Mouse (Mus musculus): Measurements from ENCODE around the gene Gm1043. TPM values are rescaled to one million over a fixed set of nuclear protein-coding genes. Genes with fewer than 3 reads are reported as not detected.

Gm1043 gene
- polyA plus RNA-seq, 1 experiment from 2014 or later = not detected

DNA sequence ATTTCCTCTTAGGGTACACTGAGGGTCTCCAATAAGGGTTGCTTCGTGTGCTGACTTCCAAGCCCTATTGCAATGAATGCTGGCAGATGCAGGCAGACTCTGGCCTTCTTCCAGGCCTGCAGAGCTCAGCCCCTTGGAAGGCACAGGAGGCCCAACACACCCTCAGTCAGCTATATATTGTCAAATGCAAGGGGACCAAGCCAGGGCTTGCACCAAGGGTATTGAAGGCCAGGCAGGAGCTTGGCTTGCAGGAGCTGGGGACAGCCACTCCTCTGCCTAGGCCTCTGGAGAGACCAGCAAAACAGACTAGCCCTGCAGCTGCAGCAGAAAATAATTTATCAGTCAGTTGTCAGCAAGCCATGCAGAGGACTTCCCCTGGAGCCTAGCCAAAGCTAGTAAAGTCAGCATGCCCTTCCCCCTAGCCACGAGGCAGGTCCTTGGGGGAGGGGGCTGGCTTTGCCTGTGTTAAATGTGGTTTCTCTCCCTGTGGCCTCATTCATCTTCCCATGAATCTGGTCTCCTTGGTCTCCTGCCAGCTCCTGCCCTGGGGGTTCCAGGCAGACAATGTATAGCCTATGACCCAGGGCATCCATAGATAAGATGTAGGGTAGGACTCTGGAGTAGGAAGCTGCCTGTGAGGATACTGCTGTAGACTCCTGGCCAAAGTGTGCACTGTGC lies 113.0 kb downstream of the Gm1043 start:
- H3K4me1 ChIP-seq = peaks cover 45% of the 10 kb centered on the region
- no peaks in the 10 kb centered on the region for H3K36me3 ChIP-seq
- DNase-seq (ENCODE audit: low spot score) = peak; percentile 56
- no peaks in the 10 kb centered on the region for H3K9me3 ChIP-seq (replicated peaks)
- H3K27me3 ChIP-seq (ENCODE audit: low read depth, poor library complexity, severe bottlenecking) = peaks cover 15% of the 10 kb centered on the region; the same call in 1 of the 2 replicates
- H3K4me3 ChIP-seq = no peak overlapping the region
- peak overlapping the region; percentile 39; the same call in 1 of the 2 replicates for H3K27ac ChIP-seq
- 43% methylated on average over 2 of the region's 2 CpGs for WGBS

DNA sequence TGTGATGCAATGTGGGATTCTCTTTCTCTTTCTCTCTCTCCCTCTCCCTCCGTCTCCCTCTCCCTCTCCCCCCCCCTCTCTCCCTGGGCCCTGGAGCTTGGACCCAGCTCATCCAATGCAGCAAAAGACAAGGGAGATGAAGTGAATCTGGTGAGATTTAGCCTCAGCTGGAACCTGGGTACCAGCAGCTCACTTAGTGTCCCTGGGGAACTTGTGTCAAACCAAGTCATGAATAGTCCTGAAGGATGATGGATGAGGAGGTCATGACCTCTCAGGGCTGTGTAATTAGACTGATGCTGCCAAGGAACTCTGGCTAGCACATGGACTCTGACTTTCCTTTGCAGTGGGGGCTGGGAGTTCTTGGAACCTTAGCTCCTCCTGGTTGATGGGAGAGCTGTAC lies 117.1 kb downstream of the Gm1043 start:
- WGBS = 13% methylated on average over 1 of the region's 1 CpGs
- Histone ChIP-seq H3K36me3 (no peaks in the 10 kb centered on the region), H3K27me3 (ENCODE audit: low read depth, poor library complexity, severe bottlenecking) (0 out of 2 replicates have a peak, but pooled peaks cover 3% of the 10 kb centered on the region), H3K27ac (no peak overlapping the region), H3K4me3 (no peak overlapping the region), H3K4me1 (peaks cover 30% of the 10 kb centered on the region), H3K9me3 (replicated peaks) (no peaks in the 10 kb centered on the region)
- DNase-seq (ENCODE audit: low spot score) = no peak

DNA sequence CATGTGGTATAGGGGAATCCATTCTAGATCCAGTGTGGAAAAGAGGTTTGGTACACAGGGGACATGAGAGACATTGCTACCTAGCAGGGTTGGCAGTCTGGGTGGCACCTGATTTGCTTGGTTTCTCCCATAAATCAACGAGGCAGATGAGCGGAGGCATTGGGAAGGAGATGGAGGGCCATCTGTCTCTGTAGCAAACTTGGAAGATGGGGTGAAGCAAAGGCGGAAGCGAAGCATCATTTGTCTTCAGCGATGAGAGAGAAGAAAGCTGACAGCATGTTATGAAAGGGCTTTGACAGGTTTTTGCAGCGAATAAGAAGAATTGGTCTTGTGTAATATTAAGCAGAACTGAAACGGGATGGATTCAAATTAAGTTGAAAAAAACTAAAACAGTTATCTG lies 119.7 kb downstream of the Gm1043 start:
- Histone ChIP-seq H3K4me1 (peaks cover 9% of the 10 kb centered on the region), H3K27ac (no peak overlapping the region), H3K27me3 (ENCODE audit: low read depth, poor library complexity, severe bottlenecking) (no peaks in the 10 kb centered on the region), H3K4me3 (no peak overlapping the region), H3K9me3 (replicated peaks) (no peaks in the 10 kb centered on the region), H3K36me3 (no peaks in the 10 kb centered on the region)
- WGBS = 91% methylated on average over 7 of the region's 7 CpGs
- no peak for DNase-seq (ENCODE audit: low spot score)

DNA sequence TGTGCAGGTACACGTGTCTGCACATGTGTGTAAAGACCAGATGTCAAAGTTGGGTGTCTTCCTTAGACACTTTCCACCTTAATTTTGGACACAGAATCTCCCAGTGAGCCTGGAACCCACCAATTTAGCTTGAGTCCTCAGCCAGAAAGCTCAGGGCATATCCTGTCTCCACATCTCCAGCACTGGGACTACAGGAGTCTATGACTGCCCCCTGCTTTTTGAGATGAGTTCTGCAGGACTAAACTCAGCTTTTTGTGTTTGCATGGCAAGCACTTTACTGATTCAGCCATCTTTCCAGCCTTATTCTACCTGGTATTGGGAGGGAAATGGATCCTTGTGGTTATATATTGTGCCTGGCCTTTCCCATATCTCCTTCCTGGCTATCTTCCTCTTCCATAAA lies 120.2 kb downstream of the Gm1043 start:
- no peak overlapping the region for H3K27ac ChIP-seq
- DNase-seq (ENCODE audit: low spot score) = no peak
- H3K4me3 ChIP-seq = no peak overlapping the region
- 87% methylated on average over 1 of the region's 1 CpGs for WGBS
- no peaks in the 10 kb centered on the region for H3K36me3 ChIP-seq
- peaks cover 9% of the 10 kb centered on the region for H3K4me1 ChIP-seq
- H3K27me3 ChIP-seq (ENCODE audit: low read depth, poor library complexity, severe bottlenecking) = no peaks in the 10 kb centered on the region
- no peaks in the 10 kb centered on the region for H3K9me3 ChIP-seq (replicated peaks)

DNA sequence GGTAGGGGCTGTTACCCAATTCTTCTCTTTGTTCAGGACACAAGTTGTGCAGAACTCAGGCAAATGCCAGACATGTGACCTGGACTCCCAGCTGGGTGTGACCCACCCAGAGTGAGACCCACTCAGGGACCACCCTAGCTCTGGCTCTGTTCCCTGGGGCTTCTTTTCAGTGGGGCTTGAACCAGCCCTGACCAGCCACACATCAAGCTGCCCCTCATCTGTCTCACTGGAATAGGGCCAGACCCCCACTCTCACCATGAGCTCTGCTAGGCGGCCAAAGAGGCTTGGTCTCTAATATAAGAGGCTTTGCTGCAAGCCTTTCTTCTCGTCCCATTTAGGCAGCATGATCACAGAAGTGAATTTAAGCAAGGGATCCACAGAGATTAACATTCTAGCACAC lies 121.2 kb downstream of the Gm1043 start:
- DNase-seq (ENCODE audit: low spot score) = no peak
- Histone ChIP-seq H3K4me1 (peaks cover 9% of the 10 kb centered on the region), H3K27ac (no peak overlapping the region), H3K4me3 (no peak overlapping the region), H3K9me3 (replicated peaks) (no peaks in the 10 kb centered on the region), H3K36me3 (no peaks in the 10 kb centered on the region), H3K27me3 (ENCODE audit: low read depth, poor library complexity, severe bottlenecking) (no peaks in the 10 kb centered on the region)
- WGBS = 79% methylated on average over 2 of the region's 2 CpGs

DNA sequence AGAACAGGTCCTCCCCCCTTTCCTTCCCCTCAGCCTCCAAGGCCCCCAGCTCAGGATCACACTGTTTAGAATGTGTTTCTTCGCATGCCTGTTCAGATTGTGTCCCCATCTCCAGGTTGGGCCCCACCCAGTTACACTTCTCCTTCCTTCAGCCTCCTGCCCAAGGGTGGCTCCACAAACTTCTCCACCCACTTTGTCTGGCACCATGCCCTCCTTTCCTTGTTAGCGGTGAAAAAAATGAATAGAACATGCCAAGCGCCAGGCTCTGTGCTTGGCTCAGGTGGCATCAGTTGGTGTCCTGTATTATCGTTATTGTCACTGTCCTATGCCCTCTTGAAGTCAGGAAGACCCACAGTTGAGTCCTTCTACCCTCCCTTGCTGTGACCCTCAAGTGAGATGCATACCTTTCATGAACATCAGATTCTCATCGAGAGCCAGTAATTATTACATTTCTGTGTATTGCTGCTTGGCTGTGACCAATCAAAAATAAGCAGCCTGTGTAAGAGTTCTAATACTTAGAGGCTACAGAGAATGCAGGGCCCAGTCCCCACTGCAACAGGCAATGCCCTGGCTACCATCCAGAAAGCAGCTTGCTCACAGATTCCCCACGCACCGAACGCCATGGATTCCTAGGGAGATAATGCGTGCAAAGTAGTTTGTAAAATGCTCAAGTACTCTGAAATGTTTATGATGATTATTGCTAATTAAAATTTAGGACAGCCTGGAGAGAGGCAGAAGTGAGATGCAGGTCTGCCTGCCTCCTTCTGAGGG lies 128.0 kb downstream of the Gm1043 start:
- no peak overlapping the region for H3K27ac ChIP-seq
- WGBS = 93% methylated on average over 9 of the region's 9 CpGs
- H3K9me3 ChIP-seq (replicated peaks) = no peaks in the 10 kb centered on the region
- no peak overlapping the region for H3K4me3 ChIP-seq
- H3K4me1 ChIP-seq = no peaks in the 10 kb centered on the region
- H3K27me3 ChIP-seq (ENCODE audit: low read depth, poor library complexity, severe bottlenecking) = no peaks in the 10 kb centered on the region
- no peaks in the 10 kb centered on the region for H3K36me3 ChIP-seq
- DNase-seq (ENCODE audit: low spot score) = no peak

DNA sequence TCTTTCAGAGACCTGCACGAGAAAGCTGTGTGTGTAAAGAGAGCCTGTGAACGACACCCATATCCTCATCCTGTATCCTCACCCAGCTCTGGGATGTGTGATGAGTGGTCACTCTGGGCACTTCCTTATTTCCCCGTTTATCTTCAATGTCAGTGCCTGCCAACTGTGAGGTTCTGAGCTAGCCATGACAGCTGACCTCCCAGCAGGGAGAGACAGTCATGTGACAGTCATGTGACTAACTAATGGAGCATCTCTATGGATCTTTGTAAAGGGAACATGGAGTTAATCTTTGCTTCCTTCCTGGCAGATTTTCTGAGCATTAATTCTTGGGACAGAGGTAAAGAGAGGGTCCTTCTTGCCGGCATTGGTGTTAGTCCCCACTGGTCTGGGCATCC lies 128.5 kb downstream of the Gm1043 start:
- Histone ChIP-seq H3K27ac (no peak overlapping the region), H3K36me3 (no peaks in the 10 kb centered on the region), H3K27me3 (ENCODE audit: low read depth, poor library complexity, severe bottlenecking) (no peaks in the 10 kb centered on the region), H3K4me3 (no peak overlapping the region), H3K4me1 (no peaks in the 10 kb centered on the region), H3K9me3 (replicated peaks) (no peaks in the 10 kb centered on the region)
- no peak for DNase-seq (ENCODE audit: low spot score)
- 79% methylated on average over 4 of the region's 4 CpGs for WGBS

DNA sequence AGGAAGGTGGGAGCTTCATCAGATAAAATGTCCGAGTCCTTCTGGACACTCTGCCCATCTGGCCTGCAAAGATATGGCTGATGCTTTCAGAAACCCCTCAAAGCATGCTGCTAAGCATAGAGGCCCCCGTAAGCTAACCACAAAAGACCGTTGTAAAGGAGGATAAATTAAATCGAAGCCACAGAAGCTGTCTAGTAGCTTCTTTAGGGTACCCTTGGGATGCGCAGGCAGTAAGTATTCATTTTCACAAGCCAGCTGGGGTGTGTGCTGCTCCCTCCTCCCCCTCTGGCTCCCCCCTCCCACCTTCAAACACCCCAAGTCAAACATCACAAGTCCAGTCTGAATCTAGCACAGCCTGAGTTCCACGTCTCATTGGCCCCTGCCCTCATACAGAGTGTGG lies 129.4 kb downstream of the Gm1043 start:
- no peak for DNase-seq (ENCODE audit: low spot score)
- Histone ChIP-seq H3K27ac (no peak overlapping the region), H3K36me3 (no peaks in the 10 kb centered on the region), H3K4me1 (0 out of 2 replicates have a peak, but pooled peaks cover 5% of the 10 kb centered on the region), H3K9me3 (replicated peaks) (no peaks in the 10 kb centered on the region), H3K4me3 (no peak overlapping the region), H3K27me3 (ENCODE audit: low read depth, poor library complexity, severe bottlenecking) (no peaks in the 10 kb centered on the region)
- 92% methylated on average over 6 of the region's 6 CpGs for WGBS

DNA sequence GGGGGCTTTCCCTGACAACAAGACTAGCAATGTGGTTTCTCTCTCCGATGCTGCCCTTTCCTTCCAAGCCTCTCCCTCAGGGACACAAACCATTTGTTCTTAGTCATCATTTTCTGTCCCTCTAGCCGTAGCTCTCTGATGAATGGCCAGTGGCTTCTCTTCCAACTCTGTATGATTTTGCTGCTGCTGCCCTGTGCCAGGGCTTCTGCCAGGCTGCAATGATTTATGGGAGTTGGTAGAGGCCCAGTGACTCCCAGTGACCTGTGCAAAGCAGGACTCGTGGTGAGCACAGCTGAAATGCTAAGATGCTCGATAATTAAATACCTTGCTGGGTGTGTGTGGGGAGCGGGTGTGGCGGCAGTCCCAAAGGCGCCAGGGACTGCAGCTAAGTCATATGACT lies 130.1 kb downstream of the Gm1043 start:
- no peak overlapping the region for H3K27ac ChIP-seq
- WGBS = 91% methylated on average over 7 of the region's 7 CpGs
- DNase-seq (ENCODE audit: low spot score) = no peak
- H3K36me3 ChIP-seq = no peaks in the 10 kb centered on the region
- no peak overlapping the region for H3K4me3 ChIP-seq
- 0 out of 2 replicates have a peak, but pooled peaks cover 12% of the 10 kb centered on the region for H3K4me1 ChIP-seq
- no peaks in the 10 kb centered on the region for H3K27me3 ChIP-seq (ENCODE audit: low read depth, poor library complexity, severe bottlenecking)
- H3K9me3 ChIP-seq (replicated peaks) = no peaks in the 10 kb centered on the region

DNA sequence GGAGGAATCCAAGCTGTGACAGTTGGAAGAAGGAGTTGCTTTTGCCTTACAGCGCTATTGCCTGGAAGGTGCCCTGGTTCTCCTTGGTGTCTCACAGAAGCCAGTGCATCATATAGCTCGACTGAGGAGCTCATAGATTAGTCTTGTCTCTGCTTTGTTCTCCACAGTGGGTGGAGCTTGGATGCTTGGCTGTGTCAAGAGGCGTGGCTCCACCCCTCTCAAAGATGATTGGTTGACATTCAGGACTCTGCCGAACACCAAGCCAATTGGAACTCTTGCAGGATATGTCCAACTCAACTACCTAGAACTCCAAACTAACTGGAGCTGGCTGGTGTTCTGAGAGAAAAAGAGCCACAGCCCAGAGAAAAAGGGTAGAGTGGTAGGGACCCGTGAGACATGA lies 134.4 kb downstream of the Gm1043 start:
- no peak for DNase-seq (ENCODE audit: low spot score)
- 47% methylated on average over 5 of the region's 5 CpGs for WGBS

DNA sequence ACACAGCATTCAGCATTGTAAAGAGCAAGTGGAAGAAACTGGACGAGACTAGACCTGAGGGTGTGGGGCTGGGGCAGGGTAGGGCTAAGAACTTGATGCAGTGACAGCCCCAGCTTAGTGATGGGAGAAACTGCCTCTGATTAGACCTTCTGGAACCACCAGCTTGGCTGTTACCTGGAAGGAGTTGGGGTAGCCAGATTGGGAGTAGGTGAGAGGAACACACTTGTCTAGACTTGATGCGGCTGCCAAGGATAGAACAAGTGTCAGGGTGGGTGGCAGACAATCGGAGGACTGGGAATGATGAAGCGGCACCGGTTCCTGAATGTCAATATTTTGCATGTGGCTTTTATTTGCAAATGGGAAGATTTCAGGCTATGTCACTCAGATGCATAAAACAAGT lies 135.4 kb downstream of the Gm1043 start:
- no peaks in the 10 kb centered on the region for H3K36me3 ChIP-seq
- H3K9me3 ChIP-seq (replicated peaks) = no peaks in the 10 kb centered on the region
- no peak overlapping the region for H3K4me3 ChIP-seq
- peaks cover 31% of the 10 kb centered on the region for H3K4me1 ChIP-seq
- no peak overlapping the region for H3K27ac ChIP-seq
- no peak for DNase-seq (ENCODE audit: low spot score)
- H3K27me3 ChIP-seq (ENCODE audit: low read depth, poor library complexity, severe bottlenecking) = no peaks in the 10 kb centered on the region
- WGBS = 94% methylated on average over 5 of the region's 5 CpGs

More for the DNA sequence above, 134.4 kb downstream of the Gm1043 start:
- H3K36me3 ChIP-seq = no peaks in the 10 kb centered on the region
- peaks cover 31% of the 10 kb centered on the region for H3K4me1 ChIP-seq
- H3K27ac ChIP-seq = no peak overlapping the region
- H3K9me3 ChIP-seq (replicated peaks) = no peaks in the 10 kb centered on the region
- no peaks in the 10 kb centered on the region for H3K27me3 ChIP-seq (ENCODE audit: low read depth, poor library complexity, severe bottlenecking)
- no peak overlapping the region for H3K4me3 ChIP-seq

DNA sequence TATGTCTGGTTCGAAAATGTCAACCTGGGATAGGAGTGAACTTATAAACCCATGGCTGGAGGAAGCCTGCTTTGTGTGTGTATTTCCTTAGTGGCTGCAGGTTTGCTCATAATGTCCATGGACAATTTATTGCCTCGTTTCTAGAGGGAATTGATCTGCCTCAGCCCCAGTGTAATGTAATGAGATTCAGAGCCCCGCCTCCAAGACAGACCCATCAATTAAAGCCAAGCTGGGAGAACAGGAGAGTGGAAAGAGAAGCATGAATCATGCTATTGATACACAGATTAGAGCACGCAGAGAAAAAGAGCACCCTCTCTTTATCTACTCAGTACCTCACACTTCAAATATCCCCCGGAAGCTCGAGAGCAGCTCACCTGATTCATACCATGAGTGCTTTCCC lies 136.4 kb downstream of the Gm1043 start:
- Histone ChIP-seq H3K27me3 (ENCODE audit: low read depth, poor library complexity, severe bottlenecking) (no peaks in the 10 kb centered on the region), H3K4me1 (peaks cover 31% of the 10 kb centered on the region), H3K36me3 (no peaks in the 10 kb centered on the region), H3K4me3 (no peak overlapping the region), H3K27ac (no peak overlapping the region), H3K9me3 (replicated peaks) (no peaks in the 10 kb centered on the region)
- 51% methylated on average over 6 of the region's 6 CpGs for whole genome bisulfite sequencing
- DNase-seq (ENCODE audit: low spot score) = no peak

DNA sequence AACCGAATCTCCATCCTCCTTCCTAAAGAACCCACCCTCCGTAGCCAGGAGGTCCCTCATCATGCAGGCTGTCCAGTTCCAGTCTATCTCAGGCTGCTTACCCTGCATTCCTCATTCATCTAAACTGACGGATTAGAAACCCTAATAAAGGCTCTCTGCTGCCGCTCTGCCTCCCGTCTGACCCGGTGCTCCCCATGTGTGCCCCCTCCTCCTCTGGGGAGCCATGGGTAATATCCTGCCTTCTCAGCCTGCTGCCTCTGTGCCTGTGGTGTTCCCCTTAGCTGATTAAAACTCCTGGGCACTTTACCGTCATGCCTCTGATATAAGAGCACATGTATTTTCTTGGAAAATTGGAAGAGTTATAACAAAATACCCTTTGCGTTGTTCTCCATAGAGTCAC lies 137.1 kb downstream of the Gm1043 start:
- Histone ChIP-seq H3K9me3 (replicated peaks) (no peaks in the 10 kb centered on the region), H3K4me3 (no peak overlapping the region), H3K36me3 (no peaks in the 10 kb centered on the region), H3K27me3 (ENCODE audit: low read depth, poor library complexity, severe bottlenecking) (no peaks in the 10 kb centered on the region), H3K27ac (no peak overlapping the region), H3K4me1 (peaks cover 31% of the 10 kb centered on the region)
- DNase-seq (ENCODE audit: low spot score) = no peak
- 59% methylated on average over 8 of the region's 8 CpGs for WGBS

Data from limb, embryonic 10.5 days (tissue).